Mouse (Mus musculus) small intestine, adult 2 months (tissue): ENCODE data around the gene Trip6.

Experiments used
- CTCF ChIP-seq: fragments of 200-500 bp; IDR thresholded peaks from 2 replicates; pipeline ENCODE4 v1.5.1; 2012; ENCODE audit warnings: low read depth, mild to moderate bottlenecking, control low read depth, inconsistent platforms, low read length, moderate library complexity, mixed read lengths; ENCODE audit not compliant: insufficient replicate concordance, insufficient read length; ENCODE audit errors: extremely low read depth
- POLR2A ChIP-seq: fragments of 200-500 bp; IDR thresholded peaks from 2 replicates; pipeline ENCODE4 v1.6.1; 2012; ENCODE audit warnings: low read depth, mild to moderate bottlenecking, control low read depth, inconsistent platforms, low read length, moderate library complexity

- TF ChIP-seq POLR2A = no peak
- TF ChIP-seq CTCF = no peak
Observed at GRCm38 (mm10) chr5:137343412-137343811, 29.2 kb upstream of the Trip6 start.
